Mouse (Mus musculus) liver, adult 2 months (tissue): ENCODE results near the gene Zap70.

ENCODE experiments used
- CTCF ChIP-seq: fragments of 200-500 bp; IDR thresholded peaks from 2 replicates; pipeline ENCODE4 v1.5.1; 2011; ENCODE audit warnings: low read depth, low read length, control low read depth
- POLR2A ChIP-seq: fragments of 200-500 bp; IDR thresholded peaks from 2 replicates; pipeline ENCODE4 v1.6.1; 2011; ENCODE audit warnings: low read length, control low read depth; ENCODE audit not compliant: insufficient read depth; ENCODE audit errors: extremely low read depth

GRCm38 (mm10) chr1:36804833-36805232, 43.2 kb downstream of the Zap70 start:
- no peak for TF ChIP-seq CTCF
- TF ChIP-seq POLR2A: no peak
